ENCODE assay signal across 17 mouse cellular contexts in the genomic region with DNA sequence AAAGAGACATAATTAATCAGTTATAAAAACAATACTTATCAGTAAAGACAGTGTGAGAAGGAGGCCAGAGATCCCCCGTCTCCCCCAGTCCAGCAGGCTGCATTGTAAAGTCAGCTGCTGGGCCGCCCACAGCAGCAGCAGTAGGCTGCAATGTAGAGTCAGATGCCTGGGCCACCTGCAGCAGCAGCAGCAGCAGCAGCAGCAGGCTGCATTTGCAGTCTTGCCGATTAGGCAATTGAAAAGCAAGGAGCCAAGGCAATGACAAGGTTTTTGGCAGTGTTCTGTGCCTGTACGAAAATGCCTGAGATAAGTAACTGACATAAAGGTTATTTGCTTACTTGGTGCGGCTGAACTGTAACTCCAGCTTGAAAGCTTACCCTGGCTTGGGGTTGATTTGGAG. TPM values are rescaled to one million over a fixed set of nuclear protein-coding genes. Genes with fewer than 3 reads are reported as not detected.
A peak's percentile ranks its signal among the peaks of the same experiment; 100 is the strongest.
DNase-seq lines count a peak whose midpoint lies in the region; ATAC-seq and TF ChIP-seq lines count a peak whose summit lies in the region.
"Had no signal": no experiment of that assay in that cellular context is flagged by ENCODE, and none has a peak within 500 bp of the region (broad histone marks: within the 10 kb centered on the region; RNA-seq: fewer than 3 reads in every experiment).

No protein-coding gene starts in this region.

- H3K27ac ChIP-seq in heart, embryonic 11.5 days (ENCODE audit: low read depth, low read length): no peak overlapping the region
- peak overlapping the region; percentile 58; the same call in 1 of the 2 replicates for H3K27ac ChIP-seq in thymus, adult 2 months (ENCODE audit: control insufficient read depth, insufficient read depth, low read length)
- H3K27ac ChIP-seq in stomach, postnatal 0 days (replicated peaks): no peak overlapping the region
- H3K27ac ChIP-seq: embryonic facial prominence, embryonic 10.5 days; forebrain, embryonic 15.5 days; heart, adult 2 months; hindbrain, embryonic 10.5 days; liver, embryonic 13.5 days; midbrain, embryonic 15.5 days had no signal

- no peaks in the 10 kb centered on the region for H3K9me3 ChIP-seq in heart, embryonic 11.5 days (replicated peaks; ENCODE audit: control insufficient read depth, low read length)
- H3K9me3 ChIP-seq in stomach, postnatal 0 days (ENCODE audit: control insufficient read depth, low read length): no peaks in the 10 kb centered on the region
- H3K9me3 ChIP-seq: embryonic facial prominence, embryonic 10.5 days; forebrain, embryonic 15.5 days; hindbrain, embryonic 10.5 days; liver, embryonic 13.5 days; midbrain, embryonic 15.5 days had no signal

- H3K9ac ChIP-seq in heart, embryonic 11.5 days (ENCODE audit: low read depth, low read length): no peak overlapping the region
- H3K9ac ChIP-seq in stomach, postnatal 0 days (ENCODE audit: low read length): no peak overlapping the region
- H3K9ac ChIP-seq: forebrain, embryonic 15.5 days; liver, embryonic 13.5 days; midbrain, embryonic 15.5 days had no signal

- WGBS in heart, embryonic 11.5 days (ENCODE audit: insufficient replicate concordance): 73% methylated on average over 5 of the region's 5 CpGs
- WGBS in thymus, adult 2 months: 88% methylated on average over 5 of the region's 5 CpGs
- 76% methylated on average over 5 of the region's 5 CpGs for WGBS in stomach, postnatal 0 days

- DNase-seq in heart, adult 11 months: peak; percentile 91
- no peak for DNase-seq in thymus, adult 2 months
- no peak for DNase-seq in thymus, postnatal 0 days (ENCODE audit: low spot score)
- DNase-seq in stomach, postnatal 0 days (ENCODE audit: low spot score): no peak
- no peak for DNase-seq in embryo, embryonic 11 days
- DNase-seq: cerebellum, postnatal 25 days; kidney, adult 8-10 months; kidney, postnatal 25 days; liver, embryonic 13.5 days had no signal

- H3K36me3 ChIP-seq in heart, embryonic 11.5 days (ENCODE audit: control insufficient read depth, insufficient read depth, low read length): peaks cover 11% of the 10 kb centered on the region
- H3K36me3 ChIP-seq in thymus, adult 2 months (ENCODE audit: control insufficient read depth, insufficient read depth, low read length): peaks cover 74% of the 10 kb centered on the region
- H3K36me3 ChIP-seq in stomach, postnatal 0 days (ENCODE audit: control insufficient read depth, insufficient read depth, low read length): peaks cover 4% of the 10 kb centered on the region; the same call in 1 of the 2 replicates

- no peaks in the 10 kb centered on the region for H3K27me3 ChIP-seq in heart, embryonic 11.5 days (ENCODE audit: control insufficient read depth, insufficient read depth, low read length)
- H3K27me3 ChIP-seq in thymus, adult 2 months (ENCODE audit: control insufficient read depth, insufficient read depth, low read length): no peaks in the 10 kb centered on the region
- H3K27me3 ChIP-seq in stomach, postnatal 0 days (ENCODE audit: control insufficient read depth, insufficient read depth, low read length): no peaks in the 10 kb centered on the region
- H3K27me3 ChIP-seq: forebrain, embryonic 15.5 days; liver, embryonic 13.5 days; midbrain, embryonic 15.5 days had no signal

- H3K4me1 ChIP-seq in heart, embryonic 11.5 days (ENCODE audit: control insufficient read depth, insufficient read depth, low read length): peaks cover 6% of the 10 kb centered on the region
- H3K4me1 ChIP-seq in thymus, adult 2 months (replicated peaks; ENCODE audit: control insufficient read depth, insufficient read depth, low read length): peaks cover 17% of the 10 kb centered on the region
- H3K4me1 ChIP-seq in stomach, postnatal 0 days (replicated peaks; ENCODE audit: control insufficient read depth, insufficient read depth): no peaks in the 10 kb centered on the region
- H3K4me1 ChIP-seq: embryonic facial prominence, embryonic 10.5 days; hindbrain, embryonic 10.5 days; midbrain, embryonic 15.5 days had no signal

- H3K4me2 ChIP-seq in heart, embryonic 11.5 days: no peak overlapping the region
- no peak overlapping the region for H3K4me2 ChIP-seq in stomach, postnatal 0 days (replicated peaks; ENCODE audit: low read depth)
- H3K4me2 ChIP-seq: forebrain, embryonic 15.5 days; liver, embryonic 13.5 days; midbrain, embryonic 15.5 days had no signal

- TF ChIP-seq CTCF in thymus, adult 2 months (IDR thresholded peaks at IDR 0.05; ENCODE audit: borderline replicate concordance, control insufficient read depth, extremely low read depth, insufficient read depth, low read length, poor library complexity): no peak
- TF ChIP-seq CTCF in stomach, postnatal 0 days (IDR thresholded peaks at IDR 0.05; ENCODE audit: low read depth): no peak

- no peak overlapping the region for H3K4me3 ChIP-seq in heart, embryonic 11.5 days (ENCODE audit: low read depth, low read length)
- H3K4me3 ChIP-seq in thymus, adult 2 months (ENCODE audit: control insufficient read depth, insufficient read depth, low read length): no peak overlapping the region
- no peak overlapping the region for H3K4me3 ChIP-seq in stomach, postnatal 0 days (ENCODE audit: low read depth, low read length)
- H3K4me3 ChIP-seq: embryonic facial prominence, embryonic 10.5 days; erythroblast, embryonic 14.5 days; forebrain, embryonic 15.5 days; heart, adult 2 months; hindbrain, embryonic 10.5 days; liver, embryonic 13.5 days; midbrain, embryonic 15.5 days had no signal

- no peak for TF ChIP-seq POLR2A in thymus, adult 2 months (IDR thresholded peaks at IDR 0.05; ENCODE audit: control insufficient read depth, extremely low read depth, insufficient read depth, low read length, poor library complexity)

- ATAC-seq in heart, embryonic 11.5 days (replicated peaks; ENCODE audit: insufficient number of reproducible peaks, low FRiP score, low TSS enrichment): no peak
- ATAC-seq in granulocyte monocyte progenitor cell, adult 5-6 weeks (replicated peaks; ENCODE audit: poor library complexity, severe bottlenecking): peak; percentile 13; the same call in 1 of the 2 replicates
- no peak for ATAC-seq in stomach, postnatal 0 days (ENCODE audit: low FRiP score, low TSS enrichment)
- ATAC-seq: forebrain, embryonic 15.5 days; midbrain, embryonic 15.5 days had no signal

- TF ChIP-seq EP300 in stomach, postnatal 0 days (optimal IDR thresholded peaks at IDR 0.05): no peak

RNA-seq across cellular contexts. Expression of gene Rcbtb2, which starts 53.4 kb away (rescaled TPM):
- 71.4 and 74.7 TPM in 2 replicates for polyA plus RNA-seq in heart, embryonic 11.5 days (2014; fragmentation: Nextera tagmentation; extraction: Ambion mirVana)
- polyA plus RNA-seq in thymus, adult 2 months (2012; rRNA removed): 168 and 169 TPM in 2 replicates
- 281 and 293 TPM in 2 replicates for polyA plus RNA-seq in thymus, postnatal 0 days (2015; fragmentation: Nextera tagmentation; extraction: Ambion mirVana)
- total RNA-seq in granulocyte monocyte progenitor cell, adult 5-6 weeks (2014; fragmentation: Nextera tagmentation): 33.5 and 57.3 TPM in 2 replicates
- 28.0 and 35.6 TPM in 2 replicates for total RNA-seq in granulocyte monocyte progenitor cell, adult 5-6 weeks (2017)
- polyA plus RNA-seq in stomach, postnatal 0 days (2015; fragmentation: Nextera tagmentation; extraction: Ambion mirVana): 42.7 and 44.0 TPM in 2 replicates
